Mouse (Mus musculus) lung, adult 2 months (tissue): ENCODE data around the gene Ibtk.

Experiments used
- CTCF ChIP-seq: fragments of 200-500 bp; IDR thresholded peaks from 2 replicates; pipeline ENCODE4 v1.5.1; 2011; ENCODE audit warnings: mild to moderate bottlenecking, low read length, control low read depth; ENCODE audit not compliant: insufficient read depth
- POLR2A ChIP-seq: fragments of 200-500 bp; IDR thresholded peaks from 2 replicates; pipeline ENCODE4 v1.6.1; 2011; ENCODE audit warnings: low read depth, mild to moderate bottlenecking, control low read depth, low read length, borderline replicate concordance; ENCODE audit errors: extremely low read depth

- no peak for TF ChIP-seq CTCF
- TF ChIP-seq POLR2A = no peak
Observed at GRCm38 (mm10) chr9:85750797-85751196, 1.7 kb upstream of the Ibtk start.
